Mouse (Mus musculus) cerebellum, adult 2 months (tissue): ENCODE results near the gene Creb3l2. TPM values are rescaled to one million over a fixed set of nuclear protein-coding genes. Genes with fewer than 3 reads are reported as not detected.
A peak's percentile ranks its signal among the peaks of the same experiment; 100 is the strongest.

Experiments used
- DNase-seq, 2 experiments: peaks; one replicate each; pipeline ENCODE4 v3.0.0; 2021
- H3K27ac ChIP-seq: fragments of 200-500 bp; 2 replicates; pipeline ENCODE4 v1.5.1; 2012; ENCODE audit warnings: low read length, control low read depth, inconsistent platforms; ENCODE audit not compliant: insufficient read depth
- H3K27me3 ChIP-seq: fragments of 200-500 bp; 2 replicates; pipeline ENCODE4 v1.6.1; 2012; ENCODE audit warnings: inconsistent platforms, mild to moderate bottlenecking, low read length, moderate library complexity; ENCODE audit not compliant: control insufficient read depth, insufficient read depth
- H3K4me1 ChIP-seq: fragments of 200-500 bp; 2 replicates; pipeline ENCODE4 v1.6.1; 2011; ENCODE audit warnings: low read length; ENCODE audit not compliant: control insufficient read depth, insufficient read depth
- H3K4me3 ChIP-seq: fragments of 200-500 bp; replicated peaks from 2 replicates; pipeline ENCODE3; 2011; ENCODE audit warnings: mild to moderate bottlenecking, low read depth, low read length, control low read depth; ENCODE audit not compliant: insufficient read depth
- CTCF ChIP-seq: fragments of 200-500 bp; IDR thresholded peaks from 2 replicates; pipeline ENCODE4 v1.5.1; 2011; ENCODE audit warnings: low read depth, mild to moderate bottlenecking, control low read depth, low read length, moderate library complexity, borderline replicate concordance; ENCODE audit not compliant: insufficient read depth
- POLR2A ChIP-seq: fragments of 200-500 bp; IDR thresholded peaks from 2 replicates; pipeline ENCODE4 v1.6.1; 2011; ENCODE audit warnings: low read length, control low read depth, borderline replicate concordance; ENCODE audit not compliant: insufficient read depth
- WGBS: fragments of 180-500 bp; shearing (Covaris S2); methylation state at CpG from one replicate; pipeline ENCODE4 v1.1.7; 2018; 5-methylcytosine and 5-hydroxymethylcytosine counted together
- polyA plus RNA-seq: library from polyadenylated mRNA; depleted of rRNA; stranded (reverse); fragments of >200 nt; gene quantifications from 2 replicates; pipeline ENCODE4 v1.2.3, GENCODE M21; 2012

The Creb3l2 gene
- polyA plus RNA-seq, 1 experiment, result 5.4 TPM

DNA sequence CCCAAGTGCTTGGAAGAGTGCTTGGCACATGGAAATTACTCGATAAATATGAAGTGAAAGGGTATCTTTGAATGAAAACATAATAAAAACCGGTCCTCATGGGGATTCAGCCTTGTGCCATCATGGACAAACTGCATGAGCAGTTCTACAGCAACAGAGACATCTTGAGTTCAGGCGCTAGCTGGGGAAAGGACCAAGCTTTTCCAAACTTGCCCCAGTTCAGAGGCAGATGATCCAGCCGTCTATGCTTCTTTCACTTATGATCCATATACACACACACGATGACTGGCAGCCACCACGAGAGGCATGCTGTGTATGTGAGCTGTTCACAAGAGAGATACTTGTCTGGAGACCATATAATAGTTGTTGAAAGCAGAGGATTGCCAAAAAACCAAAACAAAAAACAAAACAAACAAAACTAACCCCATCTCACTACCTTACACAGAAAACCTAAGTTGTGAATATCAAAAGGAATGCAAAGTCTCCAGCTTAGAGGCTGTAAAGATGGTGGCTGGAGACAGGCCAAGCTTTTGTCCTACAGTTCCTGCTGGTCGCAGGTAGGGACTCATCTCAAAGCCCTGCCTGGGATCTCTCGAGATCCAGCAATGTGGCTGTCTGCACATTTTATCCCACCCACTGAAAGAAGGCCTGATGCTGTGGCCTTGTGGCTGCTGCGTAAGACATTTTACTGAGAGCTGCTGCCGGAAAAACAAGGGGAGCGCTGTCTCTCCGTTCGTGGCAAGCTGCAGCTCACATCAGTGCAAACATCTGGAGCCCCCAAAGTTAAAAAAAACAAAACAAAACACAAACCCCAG is 2.1 kb downstream of the Creb3l2 start:
- H3K4me3 ChIP-seq, result no peak overlapping the region
- TF ChIP-seq POLR2A (no peak), CTCF (no peak)
- 69% methylated on average over 13 of the region's 13 CpGs for WGBS

DNA sequence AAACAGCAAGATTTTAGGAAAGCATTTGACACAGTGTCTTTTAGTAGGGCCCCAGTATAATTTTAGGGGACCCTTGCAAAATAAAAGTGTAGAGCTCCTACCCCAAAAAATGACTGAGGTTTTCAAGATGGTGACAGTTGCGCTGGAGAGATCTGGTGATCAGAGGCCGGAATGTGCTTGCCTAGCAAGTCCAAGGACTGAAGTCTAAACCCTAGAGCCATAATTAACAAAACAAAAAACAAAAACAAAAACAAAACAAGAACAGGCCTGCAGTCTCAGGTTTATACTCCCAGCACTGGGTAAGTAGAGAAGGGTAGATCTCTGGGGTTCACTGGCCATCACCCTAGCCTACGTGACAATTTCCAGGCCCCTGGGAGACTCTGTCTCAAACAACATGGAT is 3.4 kb downstream of the Creb3l2 start:
- WGBS, result over 99% methylated on average over 3 of the region's 3 CpGs
- Histone ChIP-seq H3K27me3 (no peaks in the 10 kb centered on the region), H3K4me3 (no peak overlapping the region), H3K4me1 (no peaks in the 10 kb centered on the region), H3K27ac (no peak overlapping the region)
- no peak for DNase-seq
- no peak for TF ChIP-seq POLR2A
- no peak for TF ChIP-seq CTCF

More for the DNA sequence above, 2.1 kb downstream of the Creb3l2 start:
- Histone ChIP-seq H3K27me3 (no peaks in the 10 kb centered on the region), H3K27ac (no peak overlapping the region), H3K4me1 (no peaks in the 10 kb centered on the region)
- peak in 1 of 2 experiments; percentile 12 for DNase-seq

DNA sequence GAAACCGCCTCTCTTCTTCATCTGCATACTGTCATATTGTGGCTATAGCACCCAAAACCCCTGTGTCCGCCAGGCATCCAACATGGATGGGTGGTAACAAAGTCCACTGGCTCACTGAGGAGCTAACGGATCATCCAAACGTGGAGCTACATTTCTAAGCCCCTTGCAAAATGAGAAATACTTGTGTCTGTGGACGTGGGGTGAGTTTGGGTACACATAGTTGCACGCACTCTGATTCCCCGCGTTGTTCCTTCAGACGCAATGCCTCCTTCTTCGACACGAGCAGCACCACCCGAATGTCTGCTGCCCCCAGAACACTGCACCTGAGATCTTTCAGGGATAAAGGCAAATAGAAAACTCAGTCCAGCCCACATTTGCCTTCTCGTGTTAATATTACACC is 4.9 kb downstream of the Creb3l2 start:
- Histone ChIP-seq H3K27ac (no peak overlapping the region), H3K4me3 (no peak overlapping the region), H3K4me1 (no peaks in the 10 kb centered on the region), H3K27me3 (no peaks in the 10 kb centered on the region)
- WGBS, result 82% methylated on average over 13 of the region's 13 CpGs
- DNase-seq, result no peak
- TF ChIP-seq POLR2A (no peak), CTCF (no peak)

DNA sequence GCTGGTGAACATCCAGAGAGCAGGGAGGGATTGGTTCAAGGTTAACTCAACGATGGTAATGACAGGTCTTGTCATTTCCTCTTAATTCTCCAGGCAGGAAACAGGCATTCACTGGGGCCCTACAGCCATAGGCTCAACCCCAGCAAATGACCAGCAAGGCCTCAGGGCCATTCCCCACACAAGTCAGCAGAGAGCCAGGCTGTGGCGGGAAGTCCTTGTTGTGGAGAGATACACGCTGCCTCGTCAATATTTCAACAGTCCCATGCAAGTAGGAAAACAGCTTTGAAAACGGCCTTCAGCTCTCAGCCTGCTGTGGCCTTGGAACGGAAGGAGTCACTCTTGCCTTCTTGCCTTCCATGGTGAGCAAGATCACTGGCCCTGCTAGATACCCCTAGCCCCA is 6.6 kb downstream of the Creb3l2 start:
- Histone ChIP-seq H3K27ac (no peak overlapping the region), H3K4me1 (no peaks in the 10 kb centered on the region), H3K27me3 (no peaks in the 10 kb centered on the region), H3K4me3 (no peak overlapping the region)
- TF ChIP-seq CTCF, result no peak
- TF ChIP-seq POLR2A, result no peak
- 91% methylated on average over 6 of the region's 6 CpGs for WGBS
- DNase-seq, result no peak

DNA sequence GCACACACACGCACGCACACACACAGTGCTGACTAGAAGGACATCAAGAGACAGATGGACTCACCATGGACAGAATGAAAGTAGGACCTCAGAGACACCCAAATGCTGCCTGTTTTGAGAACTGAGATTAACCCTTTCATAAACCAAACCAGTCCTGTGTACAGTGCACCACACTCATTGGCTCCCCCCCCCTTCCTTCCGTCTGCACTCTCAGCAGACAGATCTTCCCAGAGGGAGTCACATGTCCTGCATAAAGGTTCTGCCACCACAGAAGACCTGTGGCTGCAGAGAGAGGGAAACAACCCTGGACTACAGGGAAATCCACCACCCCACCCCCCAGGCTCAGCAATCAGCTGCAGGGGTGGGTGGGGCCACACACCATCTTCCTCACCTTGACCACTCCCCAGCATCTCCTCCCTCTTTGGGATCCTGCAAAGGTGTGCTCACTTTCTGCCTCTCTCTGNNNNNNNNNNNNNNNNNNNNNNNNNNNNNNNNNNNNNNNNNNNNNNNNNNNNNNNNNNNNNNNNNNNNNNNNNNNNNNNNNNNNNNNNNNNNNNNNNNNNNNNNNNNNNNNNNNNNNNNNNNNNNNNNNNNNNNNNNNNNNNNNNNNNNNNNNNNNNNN is 12.0 kb downstream of the Creb3l2 start:
- WGBS, result 85% methylated on average over 3 of the region's 3 CpGs

DNA sequence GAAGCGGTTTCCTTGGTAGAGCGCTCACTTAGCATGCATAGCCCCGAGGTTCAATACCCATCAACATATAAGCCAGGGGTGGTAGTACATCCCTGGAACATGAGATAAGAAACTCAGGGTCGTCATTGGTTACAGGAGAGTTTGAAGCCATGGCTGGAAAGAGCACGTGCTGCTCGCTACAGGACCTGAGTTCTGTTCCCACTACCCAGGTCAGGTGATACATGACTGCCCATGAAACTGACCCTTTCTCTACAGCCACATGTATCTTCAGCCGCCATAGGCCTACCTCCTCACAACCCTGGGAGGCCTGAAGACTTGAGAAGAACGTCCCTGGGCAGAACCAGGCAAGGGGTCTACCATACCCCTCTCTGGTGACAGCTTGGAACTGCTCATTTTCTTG is 13.0 kb downstream of the Creb3l2 start:
- Histone ChIP-seq H3K27ac (no peak overlapping the region), H3K27me3 (no peaks in the 10 kb centered on the region), H3K4me3 (no peak overlapping the region), H3K4me1 (no peaks in the 10 kb centered on the region)
- no peak for DNase-seq
- 93% methylated on average over 8 of the region's 8 CpGs for WGBS
- TF ChIP-seq CTCF, result no peak
- TF ChIP-seq POLR2A, result no peak

More for the DNA sequence above, 12.0 kb downstream of the Creb3l2 start:
- Histone ChIP-seq H3K4me1 (no peaks in the 10 kb centered on the region), H3K4me3 (no peak overlapping the region), H3K27ac (no peak overlapping the region), H3K27me3 (no peaks in the 10 kb centered on the region)
- TF ChIP-seq CTCF (no peak), POLR2A (no peak)
- DNase-seq, result no peak

DNA sequence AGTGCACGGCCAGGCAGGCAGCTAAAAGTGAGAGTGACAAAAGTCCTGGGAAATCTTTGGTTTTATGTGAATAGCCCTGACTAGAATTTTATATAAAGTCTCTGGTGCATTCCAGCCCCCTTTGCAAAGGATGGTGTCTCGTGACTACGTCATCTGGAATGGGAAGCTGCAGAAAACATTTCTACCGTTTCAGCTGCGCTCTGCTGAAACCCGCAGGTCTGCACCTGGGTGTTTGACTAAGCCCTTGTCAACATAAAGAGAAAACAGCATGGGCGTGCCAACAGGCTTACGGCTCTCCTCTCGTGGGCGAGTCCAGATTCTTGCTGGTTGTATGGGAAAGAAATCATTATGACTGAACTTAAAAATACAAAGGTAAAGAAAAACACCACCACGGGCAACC is 13.9 kb downstream of the Creb3l2 start:
- no peaks in the 10 kb centered on the region for H3K4me1 ChIP-seq
- H3K27ac ChIP-seq, result no peak overlapping the region
- no peaks in the 10 kb centered on the region for H3K27me3 ChIP-seq
- 82% methylated on average over 11 of the region's 11 CpGs for WGBS
- DNase-seq, result no peak
- TF ChIP-seq CTCF (no peak), POLR2A (no peak)
- H3K4me3 ChIP-seq, result no peak overlapping the region

DNA sequence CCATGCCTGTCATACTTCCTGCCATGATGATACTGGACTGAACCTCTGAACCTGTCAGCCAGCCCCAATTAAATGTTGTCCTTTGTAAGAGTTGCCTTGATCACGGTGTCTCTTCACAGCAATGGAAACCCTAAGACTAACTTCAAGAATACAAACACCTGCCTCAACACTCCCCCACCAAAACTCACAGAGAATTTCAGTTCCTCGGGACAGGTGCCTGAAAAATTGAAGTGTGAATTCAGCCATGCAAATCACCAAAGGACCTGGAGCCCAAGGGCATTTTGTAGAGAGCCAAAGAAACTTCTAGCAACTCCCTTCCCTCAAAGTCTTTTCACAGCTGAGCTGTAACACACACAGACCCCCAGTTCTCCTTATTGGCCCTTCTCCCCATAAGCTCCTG is 15.3 kb downstream of the Creb3l2 start:
- Histone ChIP-seq H3K4me1 (no peaks in the 10 kb centered on the region), H3K27me3 (no peaks in the 10 kb centered on the region), H3K4me3 (no peak overlapping the region), H3K27ac (no peak overlapping the region)
- no peak for DNase-seq
- no peak for TF ChIP-seq POLR2A
- TF ChIP-seq CTCF, result no peak
- 91% methylated on average over 2 of the region's 2 CpGs for WGBS
